Mouse (Mus musculus): ENCODE data around the gene Epb42. TPM values are rescaled to one million over a fixed set of nuclear protein-coding genes. Genes with fewer than 3 reads are reported as not detected.

The Epb42 gene
- not detected in 2 replicates for polyA plus RNA-seq (2021; fragmentation: Nextera tagmentation)
- long read RNA-seq, experiment 1: 0 reads
- long read RNA-seq, experiment 2: 0 reads

DNA sequence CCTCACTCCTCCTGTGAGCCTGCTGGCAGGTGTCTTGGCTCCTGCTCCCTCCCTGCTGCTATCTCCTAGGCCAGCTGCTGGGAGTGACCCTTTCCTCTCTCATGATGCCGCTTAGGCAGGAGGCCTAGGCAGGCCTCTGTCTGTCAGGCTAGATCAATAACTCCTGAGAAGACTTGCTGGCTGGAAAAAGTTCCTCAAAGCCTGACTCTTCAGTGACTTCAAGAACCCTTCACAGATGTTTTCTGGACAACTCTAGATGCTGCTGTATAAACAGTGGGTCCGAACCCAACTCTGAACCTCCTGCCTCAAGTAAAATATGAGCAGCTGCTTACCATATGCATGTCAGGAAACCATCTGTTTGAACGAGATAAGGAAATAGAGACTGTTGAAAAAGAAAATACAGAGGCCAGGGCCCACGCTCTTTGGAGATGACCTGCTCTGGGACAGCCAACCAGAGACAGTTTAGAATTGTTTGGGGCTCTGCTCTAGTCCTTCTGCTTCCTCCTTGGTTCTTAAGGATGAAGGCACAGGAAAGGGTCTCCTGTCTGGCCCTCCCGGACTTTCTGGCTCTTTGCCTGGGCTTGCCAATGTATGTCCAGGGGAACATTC is at the start of gene Epb42:
Gene Epb42 (minus strand): TSS at position 340 of the 609 bp plus-strand sequence.

DNA sequence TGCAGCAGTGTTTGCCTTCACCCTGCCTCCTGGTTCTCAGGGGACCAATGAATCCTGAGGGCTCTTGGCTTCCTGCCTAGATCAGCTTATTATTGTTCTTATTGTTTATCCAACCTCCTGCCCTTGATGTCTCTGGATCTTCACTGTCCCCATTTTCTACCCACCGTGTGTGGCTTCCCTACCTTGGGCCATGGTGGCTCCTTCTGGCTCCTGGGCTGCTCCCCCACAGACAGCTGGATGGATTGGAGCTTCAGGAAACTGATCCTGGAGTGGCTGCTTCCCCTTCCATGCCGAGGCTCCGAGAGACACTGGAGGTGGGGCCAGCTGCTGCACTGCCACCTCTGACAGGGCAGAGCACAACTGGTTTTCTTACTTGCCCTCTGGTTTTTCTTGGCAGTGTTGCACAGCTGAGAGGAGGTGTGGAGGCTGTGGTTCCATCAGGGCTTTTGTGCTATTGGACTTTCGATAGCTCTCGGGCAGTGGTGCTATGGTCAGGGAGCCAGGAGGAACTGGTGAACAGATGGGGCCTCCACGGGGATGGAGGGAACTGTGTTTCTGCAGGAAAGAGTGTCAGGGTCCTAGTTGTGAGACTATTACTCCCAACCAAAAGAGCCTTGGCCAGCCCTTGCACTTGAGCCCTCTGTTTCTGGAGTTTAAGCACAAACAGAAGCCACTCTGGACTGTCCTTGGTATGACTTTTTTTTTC is 48.8 kb upstream of the Epb42 start, which contains the start of gene Tgm5:
Gene Tgm5 (minus strand): TSS at position 362 of the 706 bp plus-strand sequence.

DNA sequence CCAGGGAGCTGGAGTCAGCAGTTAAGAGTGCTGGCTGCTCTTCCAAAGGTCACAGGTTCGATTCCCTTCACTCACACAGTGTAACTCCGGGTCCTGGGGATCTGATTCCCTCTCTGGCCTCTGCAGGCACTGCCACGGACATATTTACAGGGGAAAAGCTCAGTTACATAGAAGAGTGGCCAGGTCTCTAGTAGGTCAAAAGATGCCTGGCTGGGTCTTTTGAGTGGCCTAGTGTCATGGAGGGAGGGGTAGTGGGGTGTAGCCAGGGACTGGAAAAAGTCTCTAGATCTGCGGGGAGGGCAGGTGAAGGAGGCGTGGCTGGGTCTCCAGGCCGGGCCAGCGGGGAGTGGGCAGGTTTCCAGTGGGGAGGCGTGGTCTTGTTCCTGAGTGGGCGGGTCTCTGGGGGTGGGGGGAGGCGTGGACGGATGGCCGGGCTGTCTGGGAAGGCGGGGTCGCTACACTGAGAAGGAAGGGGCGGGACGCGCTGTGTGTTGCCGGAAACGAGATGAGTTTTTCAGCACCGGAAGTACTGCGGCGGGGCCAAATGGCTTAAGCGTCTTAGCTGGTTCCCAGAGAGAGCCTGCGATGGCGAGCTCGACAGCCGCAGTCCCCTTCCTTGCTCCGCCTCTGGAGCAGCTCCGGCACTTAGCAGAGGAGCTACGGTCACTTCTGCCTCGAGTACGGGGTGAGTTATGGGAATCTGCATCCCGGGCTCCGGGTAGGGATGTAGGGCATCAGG is 28.8 kb downstream of the Epb42 start, which contains the start of gene Ccndbp1:
Gene Ccndbp1 (plus strand): TSS at position 479 of the 739 bp plus-strand sequence.

DNA sequence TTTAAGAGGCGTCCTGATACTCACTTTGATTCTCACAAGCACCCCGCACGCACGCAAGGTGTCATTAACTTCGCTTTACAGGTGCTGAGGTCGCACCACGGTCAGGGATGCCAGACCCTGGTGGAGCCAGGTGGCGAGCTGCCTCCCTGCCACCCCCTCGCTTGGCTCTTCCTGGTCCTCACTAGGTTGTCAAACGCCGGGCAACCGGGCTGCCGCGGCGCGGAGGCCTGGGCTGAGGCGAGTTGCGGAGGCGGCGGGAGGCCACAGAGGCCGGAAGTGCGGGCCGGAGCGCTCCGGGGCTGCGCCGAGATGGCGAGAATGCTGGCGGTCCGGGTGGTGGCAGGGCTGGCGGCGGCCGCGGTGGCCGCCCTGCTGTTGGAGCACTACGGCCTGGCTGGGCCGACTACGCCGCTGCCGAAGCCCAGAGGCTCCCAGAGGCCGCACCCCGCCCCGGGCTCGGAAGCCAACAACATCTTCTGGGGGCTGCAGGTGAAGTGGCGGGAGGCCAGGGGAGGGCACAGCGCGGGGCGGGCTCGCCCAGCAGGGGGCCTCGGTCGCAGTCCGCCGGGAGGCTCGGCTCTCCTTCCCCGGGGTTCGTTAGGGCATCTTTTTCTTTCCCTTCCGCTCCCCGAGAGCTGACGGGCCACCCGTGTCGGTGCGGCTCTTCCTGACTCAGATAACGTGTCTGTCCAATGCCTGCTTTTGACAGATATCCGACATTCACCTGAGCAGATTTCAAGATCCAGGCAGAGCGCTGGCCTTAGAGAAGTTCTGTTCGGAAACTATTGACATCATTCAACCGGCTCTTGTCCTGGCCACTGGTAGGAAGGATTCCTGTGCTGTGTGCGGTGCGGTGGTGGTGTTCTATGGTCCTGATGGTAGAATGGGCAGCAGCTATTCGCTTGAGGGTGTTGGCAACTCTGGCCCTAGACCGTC is 59.6 kb downstream of the Epb42 start, which contains the start of gene Tmem62:
Gene Tmem62 (plus strand): TSS at position 28 of the 936 bp plus-strand sequence.

DNA sequence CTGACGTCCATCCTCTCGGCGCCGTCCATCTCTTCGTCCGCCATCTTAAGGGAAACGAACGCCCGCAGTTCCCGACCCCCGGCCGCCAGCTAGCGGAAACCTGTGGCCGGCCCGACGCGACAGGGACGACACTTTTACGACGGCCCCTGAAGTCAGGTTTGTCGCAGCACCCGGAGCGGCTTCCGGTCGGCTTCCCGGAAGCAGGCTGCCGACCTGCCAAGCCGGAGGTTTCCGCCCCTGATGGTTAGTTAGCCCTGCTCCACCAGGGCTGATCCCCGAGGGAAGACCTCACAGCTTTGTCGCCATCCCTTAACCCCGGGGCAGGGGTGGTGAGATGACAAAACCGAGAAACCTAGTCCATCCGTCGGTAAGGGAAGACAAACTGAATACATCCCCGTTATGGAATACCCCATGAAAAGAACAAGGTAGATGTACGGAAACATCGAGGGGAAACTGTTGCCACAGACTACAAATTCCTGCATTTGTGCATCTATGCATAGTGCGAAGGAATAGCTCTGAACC is 66.3 kb downstream of the Epb42 start, which contains the start of gene Ubr1:
Gene Ubr1 (minus strand): TSS at position 157 of the 522 bp plus-strand sequence.

Other genes starting within 250 kb of the Epb42 start
- 0.78 and 1.6 TPM in 2 replicates for gene Cdan1, start 186.9 kb downstream of the Epb42 start, polyA plus RNA-seq (2021; fragmentation: Nextera tagmentation)
- gene Ttbk2, start 186.5 kb downstream of the Epb42 start, polyA plus RNA-seq (2021; fragmentation: Nextera tagmentation): 7.0 and 10.7 TPM in 2 replicates
- gene Ubr1, start 66.4 kb downstream of the Epb42 start, polyA plus RNA-seq (2021; fragmentation: Nextera tagmentation): 14.4 and 17.5 TPM in 2 replicates
- 12.5 and 17.3 TPM in 2 replicates for gene Tmem62, start 60.1 kb downstream of the Epb42 start, polyA plus RNA-seq (2021; fragmentation: Nextera tagmentation)
- 51.6 and 67.4 TPM in 2 replicates for gene Ccndbp1, start 28.7 kb downstream of the Epb42 start, polyA plus RNA-seq (2021; fragmentation: Nextera tagmentation)
- gene Tgm5, start 48.8 kb upstream of the Epb42 start, polyA plus RNA-seq (2021; fragmentation: Nextera tagmentation): not detected in 2 replicates
- gene Tgm7, start 72.7 kb upstream of the Epb42 start, polyA plus RNA-seq (2021; fragmentation: Nextera tagmentation): not detected in 2 replicates
- 9.8 and 13.2 TPM in 2 replicates for gene Adal, start 103.4 kb upstream of the Epb42 start, polyA plus RNA-seq (2021; fragmentation: Nextera tagmentation)
- 5.2 and 9.5 TPM in 2 replicates for gene Lcmt2, start 103.6 kb upstream of the Epb42 start, polyA plus RNA-seq (2021; fragmentation: Nextera tagmentation)
- 10.3 and 12.6 TPM in 2 replicates for gene Tubgcp4, start 133.6 kb upstream of the Epb42 start, polyA plus RNA-seq (2021; fragmentation: Nextera tagmentation)
- gene Zscan29, start 134.1 kb upstream of the Epb42 start, polyA plus RNA-seq (2021; fragmentation: Nextera tagmentation): 2.0 and 2.3 TPM in 2 replicates
- gene Trp53bp1, start 234.3 kb upstream of the Epb42 start, polyA plus RNA-seq (2021; fragmentation: Nextera tagmentation): 20.2 and 28.1 TPM in 2 replicates